Mouse (Mus musculus) adrenal gland, adult 18-20 months (tissue): ENCODE measurements around the gene Mrps21. TPM values are rescaled to one million over a fixed set of nuclear protein-coding genes. Genes with fewer than 3 reads are reported as not detected.

ENCODE experiments used
- DNase-seq, 2 experiments: peaks; one replicate each; pipeline ENCODE4 v3.0.0; 2021 to 2022; ENCODE audit warnings: low spot score in 2 of 2
- total RNA-seq, 2 experiments: library from RNA; stranded (reverse); gene quantifications; 1 replicate in 1 of 2; 2 replicates in 1 of 2; pipeline ENCODE4 v1.2.3; 2021

The Mrps21 gene
- total RNA-seq, 2 experiments from 2014 or later, result 252 to 270 TPM

DNA sequence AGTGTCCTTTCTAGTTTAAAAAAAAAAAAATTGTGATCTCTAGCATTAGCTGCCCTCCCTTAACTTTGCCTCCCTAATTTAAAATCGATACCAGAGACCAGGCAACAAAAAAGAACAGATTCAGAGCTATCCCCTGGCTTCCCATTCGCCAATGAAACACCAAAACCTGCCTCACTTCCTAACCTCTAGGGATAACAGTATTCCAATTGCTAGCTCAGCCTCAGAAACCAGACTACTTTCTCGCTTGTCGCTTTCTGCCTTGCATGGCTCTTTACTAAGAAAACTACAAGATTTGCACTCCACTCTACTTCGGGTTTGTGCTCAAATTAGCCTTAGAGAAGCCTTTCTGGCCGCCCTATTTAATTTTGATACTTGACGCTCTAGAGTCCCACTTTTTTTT lies 15.2 kb downstream of the Mrps21 start:
- peak in 1 of 2 experiments; percentile 12 for DNase-seq

GRCm38 (mm10) chr3:95855502-95856089 lies 15.7 kb downstream of the Mrps21 start, which contains the start of gene Prpf3:
TSS of gene Prpf3 (minus strand) at chr3:95855885.
- DNase-seq, result peak; percentile 94

DNA sequence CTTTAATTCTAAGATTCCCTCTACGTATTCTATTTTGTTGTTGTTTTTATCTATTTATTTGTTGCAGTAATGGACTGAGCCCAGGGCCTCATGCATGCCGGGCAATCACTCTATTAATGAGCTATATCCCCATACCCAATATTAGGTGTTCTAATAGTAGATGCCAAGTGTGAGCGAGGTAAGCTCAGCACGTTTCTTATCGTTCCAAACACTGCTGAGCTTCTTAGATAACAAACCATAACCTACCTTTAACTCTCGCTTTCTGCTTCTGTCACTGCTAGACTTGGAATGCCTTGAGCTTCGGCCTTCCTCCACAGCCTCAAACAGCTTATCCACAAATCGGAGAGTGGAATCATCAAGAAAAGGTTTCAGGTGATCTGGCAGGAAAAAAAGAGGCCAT lies 20.0 kb downstream of the Mrps21 start:
- no peak for DNase-seq

- no peak for DNase-seq
Measured at GRCm38 (mm10) chr3:95850611-95851010, 20.7 kb downstream of the Mrps21 start.

DNA sequence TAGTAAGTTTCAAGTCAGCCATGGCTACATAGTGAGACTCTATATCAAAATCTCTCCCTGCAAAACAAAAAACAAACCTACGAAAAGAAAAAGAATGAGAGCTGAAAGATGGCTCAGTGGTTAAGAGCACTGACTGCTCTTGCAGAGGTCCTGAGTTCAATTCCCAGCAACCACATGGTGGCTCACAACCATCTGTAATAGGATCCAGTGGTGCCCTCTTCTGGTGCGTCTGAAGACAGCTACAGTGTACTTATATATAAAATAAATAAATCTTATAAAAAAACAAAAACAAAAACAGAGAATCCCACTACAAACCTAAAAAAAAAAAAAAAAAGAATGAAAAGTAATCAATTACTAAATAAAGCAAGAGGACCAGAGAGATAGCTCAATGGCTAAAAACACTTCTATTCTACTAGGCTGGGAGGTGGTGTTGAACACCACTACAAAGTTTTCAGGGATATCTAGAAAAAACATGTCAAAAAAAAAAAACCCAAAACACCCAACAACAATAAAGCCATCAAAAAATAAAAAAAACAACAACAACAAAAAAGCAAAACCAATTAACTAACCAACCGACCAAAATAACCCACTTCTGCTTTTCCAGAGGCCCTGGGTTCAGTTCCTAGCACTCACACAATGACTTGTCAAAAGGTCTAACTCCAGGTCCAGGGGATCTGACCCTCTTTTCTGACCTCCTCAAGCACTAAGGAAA lies 28.7 kb downstream of the Mrps21 start:
- no peak for DNase-seq

- no peak for DNase-seq
Measured at GRCm38 (mm10) chr3:95839250-95839649, 32.1 kb downstream of the Mrps21 start.

GRCm38 (mm10) chr3:95829053-95829452 lies 42.3 kb downstream of the Mrps21 start:
- no peak for DNase-seq

GRCm38 (mm10) chr3:95826275-95826674 lies 45.0 kb downstream of the Mrps21 start:
- DNase-seq, result no peak

- no peak for DNase-seq
Measured at GRCm38 (mm10) chr3:95820046-95821010, 51.0 kb downstream of the Mrps21 start.

DNA sequence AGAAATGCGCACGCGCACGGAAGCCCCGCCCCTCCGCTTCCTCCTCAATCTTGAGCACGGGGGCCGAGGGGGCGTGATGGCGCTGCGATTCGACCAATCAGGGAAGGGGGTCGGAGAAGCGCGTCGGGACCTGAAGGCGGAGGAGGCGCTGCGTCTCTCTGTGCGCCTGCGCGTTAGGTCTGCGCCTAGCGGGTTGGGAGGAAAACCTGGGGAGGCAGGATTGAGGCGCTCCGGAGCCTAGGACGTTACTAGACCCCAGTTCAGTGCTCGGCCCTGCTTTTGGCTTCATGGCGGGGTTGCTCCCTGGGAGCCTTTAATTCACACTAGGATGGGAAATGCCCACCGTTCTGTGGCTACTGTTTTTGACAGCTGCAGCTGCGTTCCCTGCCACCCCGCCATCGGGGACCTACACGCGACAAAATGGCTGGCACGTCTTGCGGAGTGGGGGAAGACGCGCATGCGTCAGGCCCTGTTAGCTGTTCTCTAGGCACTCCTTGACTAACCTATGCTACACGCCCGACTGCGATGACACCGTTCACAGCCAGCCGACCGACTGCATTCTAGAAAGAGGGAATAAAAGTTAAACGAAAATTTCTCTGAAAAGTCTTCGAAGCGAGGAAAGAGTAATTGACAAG lies 51.9 kb downstream of the Mrps21 start:
- DNase-seq, result peak; percentile 98 to 99

GRCm38 (mm10) chr3:95818571-95819288 lies 52.6 kb downstream of the Mrps21 start, which contains the start of gene Rprd2:
TSS of gene Rprd2 (minus strand) at chr3:95818863.
- DNase-seq, result peak; percentile 73 to 79

DNA sequence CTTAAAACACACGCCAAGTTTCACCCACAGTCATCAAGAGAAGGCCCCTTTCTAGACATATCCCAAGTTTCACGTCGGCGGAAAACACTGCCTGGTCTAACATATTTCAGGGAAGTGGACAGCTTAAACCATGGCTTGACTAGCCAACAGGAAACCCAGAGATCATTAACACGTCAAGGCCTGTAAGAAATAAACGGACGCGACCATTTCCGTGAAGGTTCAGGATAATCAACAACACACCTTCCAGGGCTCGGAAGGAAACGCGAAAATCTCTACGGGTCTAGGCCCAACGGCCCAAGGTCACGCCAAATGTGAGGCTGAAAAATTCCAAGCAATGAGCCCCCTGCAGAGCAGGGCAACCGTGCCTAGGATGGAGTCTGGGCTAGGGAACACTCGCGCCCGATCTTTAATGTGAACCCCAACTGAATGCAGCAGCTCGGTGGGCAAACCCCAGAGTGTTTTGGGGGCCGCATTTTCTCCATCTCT lies 53.2 kb downstream of the Mrps21 start:
- DNase-seq, result peak; percentile 46 to 56

DNA sequence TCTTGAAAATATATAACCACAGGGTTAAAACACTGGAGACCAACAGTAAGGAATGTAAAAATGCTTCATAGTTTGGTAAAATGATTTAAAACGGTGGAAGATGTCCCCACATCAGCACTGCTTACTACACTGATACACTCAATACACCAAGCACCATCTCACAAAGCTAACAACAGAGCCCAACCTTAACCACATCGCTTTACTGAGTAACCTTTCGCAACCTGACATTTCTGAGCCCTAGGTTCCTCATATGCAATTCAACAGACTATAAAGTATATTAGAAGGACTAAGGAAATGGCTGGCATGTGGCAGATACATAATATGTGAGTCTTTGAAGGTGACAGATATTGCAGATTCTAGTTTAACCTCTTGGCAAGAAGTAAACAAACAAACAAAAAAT lies 54.6 kb downstream of the Mrps21 start:
- no peak for DNase-seq

Other genes starting within 250 kb of the Mrps21 start
- gene Ensa, start 246.5 kb downstream of the Mrps21 start, total RNA-seq, result 100 to 1,000 TPM in 1 of 2 experiments, 10 to 100 TPM in 1; 92.9 to 105 TPM
- 100 to 1,000 TPM; 138 to 228 TPM for gene Mcl1, start 212.7 kb downstream of the Mrps21 start, total RNA-seq
- gene Adamtsl4, start 183.6 kb downstream of the Mrps21 start, total RNA-seq, result 10 to 100 TPM in 1 of 2 experiments, 1 to 10 TPM in 1; 8.6 to 10.1 TPM
- gene Ecm1, start 131.9 kb downstream of the Mrps21 start, total RNA-seq, result 100 to 1,000 TPM; 427 to 665 TPM
- gene Tars2, start 111.3 kb downstream of the Mrps21 start, total RNA-seq, result 10 to 100 TPM; 45.5 to 52.1 TPM
- 10 to 100 TPM; 43.0 to 46.8 TPM for gene Rprd2, start 52.7 kb downstream of the Mrps21 start, total RNA-seq
- 10 to 100 TPM; 26.7 to 32.8 TPM for gene Prpf3, start 15.6 kb downstream of the Mrps21 start, total RNA-seq
- 1 to 10 TPM; 2.1 to 3.2 TPM for gene Ciart, start 10.7 kb upstream of the Mrps21 start, total RNA-seq
- 10 to 100 TPM; 12.0 to 20.3 TPM for gene BC028528, start 20.5 kb upstream of the Mrps21 start, total RNA-seq
- gene Aph1a, start 22.4 kb upstream of the Mrps21 start, total RNA-seq, result 100 to 1,000 TPM; 103 to 120 TPM
- gene Car14, start 33.2 kb upstream of the Mrps21 start, total RNA-seq, result 1 to 10 TPM; 1.1 to 3.6 TPM
- 100 to 1,000 TPM in 1 of 2 experiments, 10 to 100 TPM in 1; 92.2 to 101 TPM for gene Anp32e, start 57.7 kb upstream of the Mrps21 start, total RNA-seq
- gene Plekho1, start 124.5 kb upstream of the Mrps21 start, total RNA-seq, result 10 to 100 TPM; 20.9 to 32.2 TPM
- gene Vps45, start 186.9 kb upstream of the Mrps21 start, total RNA-seq, result 10 to 100 TPM; 26.4 to 31.4 TPM
- gene Otud7b, start 233.0 kb upstream of the Mrps21 start, total RNA-seq, result 10 to 100 TPM; 32.1 to 35.0 TPM